Mouse (Mus musculus) midbrain, embryonic 15.5 days (tissue): ENCODE data around the gene Eya2. TPM values are rescaled to one million over a fixed set of nuclear protein-coding genes. Genes with fewer than 3 reads are reported as not detected.

Source experiments
- ATAC-seq: fragments of 200-750 bp; cut with Nextera tagmentation; replicated peaks from 2 replicates; pipeline ENCODE4 v1.8.0; 2017; ENCODE audit warnings: moderate TSS enrichment
- H3K27ac ChIP-seq: fragments of 300-500 bp; sonication (generic); 2 replicates; pipeline ENCODE4 v1.5.1; 2015; ENCODE audit warnings: mild to moderate bottlenecking, inconsistent platforms
- H3K27me3 ChIP-seq: fragments of 300-500 bp; sonication (generic); replicated peaks from 2 replicates; pipeline ENCODE4 v1.6.1; 2015; ENCODE audit warnings: inconsistent platforms
- H3K36me3 ChIP-seq: fragments of 300-500 bp; sonication (generic); replicated peaks from 2 replicates; pipeline ENCODE4 v1.6.1; 2015; ENCODE audit warnings: inconsistent platforms
- H3K4me1 ChIP-seq: fragments of 300-500 bp; sonication (generic); 2 replicates; pipeline ENCODE4 v1.6.1; 2015; ENCODE audit warnings: inconsistent platforms
- H3K4me2 ChIP-seq: fragments of 300-500 bp; sonication (generic); 2 replicates; pipeline ENCODE4 v1.6.1; 2015; ENCODE audit warnings: inconsistent platforms, mild to moderate bottlenecking, moderate library complexity
- H3K4me3 ChIP-seq: fragments of 300-500 bp; sonication (generic); 2 replicates; pipeline ENCODE4 v1.5.1; 2015; ENCODE audit warnings: mild to moderate bottlenecking, inconsistent platforms
- H3K9ac ChIP-seq: fragments of 300-500 bp; sonication (generic); 2 replicates; pipeline ENCODE4 v1.6.1; 2015; ENCODE audit warnings: mild to moderate bottlenecking, inconsistent platforms
- H3K9me3 ChIP-seq: fragments of 300-500 bp; sonication (generic); 2 replicates; pipeline ENCODE4 v1.6.1; 2016; ENCODE audit warnings: inconsistent platforms
- WGBS: fragments of 180-500 bp; shearing (Covaris S2); methylation state at CpG from one replicate; pipeline ENCODE4 v1.1.7; 2015; ENCODE audit warnings: mixed read lengths; 5-methylcytosine and 5-hydroxymethylcytosine counted together
- polyA plus RNA-seq: library from polyadenylated mRNA; unstranded; fragments of >200 nt; fragmentation: Nextera tagmentation; extraction: Ambion mirVana; gene quantifications from 2 replicates; pipeline ENCODE4 v1.2.1, GENCODE M21; 2015

The Eya2 gene
- polyA plus RNA-seq, 1 experiment from 2014 or later = 4.6 TPM

GRCm38 (mm10) chr2:165700252-165700908, 105.5 kb downstream of the Eya2 start:
- Histone ChIP-seq H3K4me1 (no peaks in the 10 kb centered on the region), H3K4me3 (no peak overlapping the region), H3K27me3 (no peaks in the 10 kb centered on the region), H3K9ac (no peak overlapping the region), H3K4me2 (no peak overlapping the region), H3K27ac (no peak overlapping the region), H3K9me3 (no peaks in the 10 kb centered on the region), H3K36me3 (no peaks in the 10 kb centered on the region)
- no peak for ATAC-seq
- WGBS = 28% methylated on average over 19 of the region's 19 CpGs

GRCm38 (mm10) chr2:165703033-165703805, 108.4 kb downstream of the Eya2 start:
- WGBS = 53% methylated on average over 9 of the region's 9 CpGs
- no peak for ATAC-seq

DNA sequence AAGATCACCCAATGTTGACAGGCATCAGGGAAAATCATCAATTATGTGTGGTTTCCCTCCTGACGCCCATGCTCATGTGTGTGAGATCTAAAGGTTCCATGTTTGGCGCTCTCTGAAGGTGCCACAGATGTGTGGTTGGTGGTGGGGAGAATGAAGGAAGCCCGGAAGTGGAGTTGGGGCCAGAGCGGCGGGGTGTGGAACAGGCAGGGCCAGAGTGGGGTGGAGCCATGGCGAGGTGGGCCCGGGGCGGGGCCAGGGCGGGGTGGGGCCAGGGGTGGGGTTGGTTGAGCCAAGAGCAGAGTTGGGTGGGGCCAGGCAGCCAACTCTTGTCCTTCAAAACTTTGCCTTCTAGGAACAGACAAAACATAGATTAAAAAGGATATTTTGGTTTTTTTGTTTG, 113.4 kb downstream of the Eya2 start:
- H3K4me1 ChIP-seq = no peaks in the 10 kb centered on the region
- no peak for ATAC-seq

More at GRCm38 (mm10) chr2:165703033-165703805, 108.4 kb downstream of the Eya2 start:
- no peaks in the 10 kb centered on the region for H3K9me3 ChIP-seq
- H3K4me1 ChIP-seq = no peaks in the 10 kb centered on the region
- H3K27ac ChIP-seq = no peak overlapping the region
- H3K27me3 ChIP-seq = no peaks in the 10 kb centered on the region
- H3K4me2 ChIP-seq = no peak overlapping the region
- H3K36me3 ChIP-seq = no peaks in the 10 kb centered on the region
- H3K9ac ChIP-seq = no peak overlapping the region
- no peak overlapping the region for H3K4me3 ChIP-seq

DNA sequence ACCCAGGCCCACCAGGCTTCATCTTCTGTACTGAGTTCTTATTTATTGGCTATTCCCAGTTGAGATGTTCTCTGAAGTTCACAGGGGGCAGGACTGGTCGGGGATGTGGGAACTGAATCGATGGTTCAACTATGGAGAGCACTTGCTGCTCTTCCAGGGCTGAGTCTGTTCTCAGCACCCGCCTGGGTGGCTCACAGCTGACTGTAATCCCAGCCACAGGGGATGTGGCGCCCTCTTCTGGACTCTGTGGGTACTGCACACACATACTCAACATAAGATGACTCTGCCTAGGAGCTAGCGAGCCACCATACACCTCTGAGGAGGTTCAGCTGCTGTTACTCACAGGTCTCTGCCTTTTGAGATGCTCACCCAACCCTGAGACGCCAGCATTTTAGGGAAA, 121.9 kb downstream of the Eya2 start:
- Histone ChIP-seq H3K4me1 (peaks cover 4% of the 10 kb centered on the region; the same call in 1 of the 2 replicates), H3K36me3 (no peaks in the 10 kb centered on the region), H3K4me2 (no peak overlapping the region), H3K27ac (no peak overlapping the region), H3K4me3 (no peak overlapping the region), H3K9ac (no peak overlapping the region), H3K9me3 (no peaks in the 10 kb centered on the region), H3K27me3 (no peaks in the 10 kb centered on the region)
- no peak for ATAC-seq
- WGBS = 85% methylated on average over 6 of the region's 6 CpGs

More for the DNA sequence above, 113.4 kb downstream of the Eya2 start:
- Histone ChIP-seq H3K27me3 (no peaks in the 10 kb centered on the region), H3K4me2 (no peak overlapping the region), H3K9ac (no peak overlapping the region), H3K4me3 (no peak overlapping the region), H3K9me3 (no peaks in the 10 kb centered on the region), H3K27ac (no peak overlapping the region), H3K36me3 (no peaks in the 10 kb centered on the region)
- 80% methylated on average over 9 of the region's 9 CpGs for WGBS

GRCm38 (mm10) chr2:165717182-165718176, 122.6 kb downstream of the Eya2 start:
- Histone ChIP-seq H3K27me3 (no peaks in the 10 kb centered on the region), H3K4me1 (peaks cover 4% of the 10 kb centered on the region; the same call in 1 of the 2 replicates), H3K9me3 (no peaks in the 10 kb centered on the region), H3K4me2 (no peak overlapping the region), H3K27ac (no peak overlapping the region), H3K4me3 (no peak overlapping the region), H3K36me3 (no peaks in the 10 kb centered on the region), H3K9ac (no peak overlapping the region)
- ATAC-seq = no peak
- WGBS = 59% methylated on average over 23 of the region's 23 CpGs

DNA sequence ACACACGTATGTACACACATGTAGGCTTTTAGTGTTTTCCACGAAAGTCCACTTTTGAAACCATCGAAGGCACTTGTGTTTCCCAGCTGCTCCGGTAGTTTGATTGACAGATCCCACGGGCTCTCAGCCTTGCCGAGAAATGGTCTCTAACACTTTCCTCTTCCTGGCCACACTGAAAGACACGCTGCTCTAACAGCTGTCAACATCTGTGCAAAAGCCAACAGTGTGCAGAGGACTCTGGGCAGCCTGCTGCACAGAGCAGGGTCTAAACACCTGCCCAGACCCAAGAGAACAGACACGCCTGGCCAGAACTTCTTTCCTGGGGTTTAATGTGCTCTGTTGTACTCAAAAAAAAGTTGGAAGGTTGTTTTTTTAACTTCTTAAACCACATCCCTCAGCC, 124.5 kb downstream of the Eya2 start:
- no peak for ATAC-seq
- Histone ChIP-seq H3K4me2 (no peak overlapping the region), H3K4me3 (no peak overlapping the region), H3K27ac (no peak overlapping the region), H3K4me1 (peaks cover 4% of the 10 kb centered on the region; the same call in 1 of the 2 replicates), H3K36me3 (no peaks in the 10 kb centered on the region), H3K27me3 (no peaks in the 10 kb centered on the region), H3K9ac (no peak overlapping the region), H3K9me3 (no peaks in the 10 kb centered on the region)
- WGBS = 74% methylated on average over 8 of the region's 8 CpGs

GRCm38 (mm10) chr2:165721941-165722340, 127.1 kb downstream of the Eya2 start:
- H3K4me2 ChIP-seq = no peak overlapping the region
- no peak overlapping the region for H3K9ac ChIP-seq
- H3K27me3 ChIP-seq = no peaks in the 10 kb centered on the region
- 85% methylated on average over 5 of the region's 5 CpGs for WGBS
- ATAC-seq = no peak
- H3K9me3 ChIP-seq = no peaks in the 10 kb centered on the region
- no peak overlapping the region for H3K4me3 ChIP-seq
- no peak overlapping the region for H3K27ac ChIP-seq
- no peaks in the 10 kb centered on the region for H3K36me3 ChIP-seq
- peaks cover 4% of the 10 kb centered on the region; the same call in 1 of the 2 replicates for H3K4me1 ChIP-seq

GRCm38 (mm10) chr2:165732552-165733238, 137.9 kb downstream of the Eya2 start:
- H3K9ac ChIP-seq = no peak overlapping the region
- WGBS = 68% methylated on average over 18 of the region's 18 CpGs
- no peaks in the 10 kb centered on the region for H3K27me3 ChIP-seq
- no peak for ATAC-seq
- H3K9me3 ChIP-seq = no peaks in the 10 kb centered on the region
- no peak overlapping the region for H3K4me3 ChIP-seq
- H3K4me1 ChIP-seq = no peaks in the 10 kb centered on the region
- no peak overlapping the region for H3K4me2 ChIP-seq
- no peak overlapping the region for H3K27ac ChIP-seq
- H3K36me3 ChIP-seq = no peaks in the 10 kb centered on the region

DNA sequence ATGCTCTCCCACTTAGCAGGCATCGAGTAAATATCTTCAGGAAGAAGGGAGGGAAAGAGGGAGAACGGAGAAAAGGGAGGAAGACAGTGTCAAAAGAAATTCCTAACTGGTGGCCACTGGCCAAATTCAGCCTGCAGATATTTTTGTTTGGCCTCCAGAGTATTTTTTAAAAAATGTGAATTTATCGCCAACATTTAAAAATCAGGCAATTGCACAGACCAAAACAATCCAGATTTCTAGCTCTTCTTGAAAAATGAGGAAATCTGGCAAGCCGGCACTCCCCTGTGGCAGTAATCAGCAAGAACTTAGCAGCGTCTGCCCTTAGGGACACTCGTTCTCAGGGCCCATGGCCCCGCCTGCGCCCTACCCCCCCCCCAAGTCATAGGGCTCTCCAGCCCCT, 138.9 kb downstream of the Eya2 start:
- Histone ChIP-seq H3K4me3 (no peak overlapping the region), H3K27me3 (no peaks in the 10 kb centered on the region), H3K4me1 (no peaks in the 10 kb centered on the region), H3K36me3 (no peaks in the 10 kb centered on the region), H3K27ac (no peak overlapping the region), H3K9ac (no peak overlapping the region), H3K9me3 (no peaks in the 10 kb centered on the region), H3K4me2 (no peak overlapping the region)
- no peak for ATAC-seq
- 85% methylated on average over 8 of the region's 8 CpGs for WGBS

DNA sequence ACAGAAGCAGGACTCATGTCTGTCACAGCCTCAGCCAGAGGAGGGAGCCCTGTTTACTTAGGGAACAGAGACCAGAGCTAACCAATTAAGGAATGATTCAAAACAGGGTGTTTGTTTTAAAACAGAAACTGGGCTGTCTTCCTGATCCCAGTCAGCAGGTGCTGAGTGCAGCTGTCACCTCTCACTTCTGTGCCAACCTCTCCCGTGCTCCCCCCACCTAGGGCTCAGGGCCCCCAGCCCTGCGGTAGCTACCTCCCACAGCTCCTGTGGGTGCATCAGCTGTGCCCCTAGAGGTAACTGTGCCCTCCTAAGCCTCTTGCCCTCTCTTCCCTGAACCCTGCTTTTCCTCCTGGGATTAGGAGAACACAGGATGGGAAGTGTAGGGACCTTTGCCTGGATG, 141.5 kb downstream of the Eya2 start:
- peaks cover 4% of the 10 kb centered on the region; the same call in 1 of the 2 replicates for H3K4me1 ChIP-seq
- no peaks in the 10 kb centered on the region for H3K36me3 ChIP-seq
- no peak for ATAC-seq
- no peak overlapping the region for H3K4me3 ChIP-seq
- H3K27me3 ChIP-seq = no peaks in the 10 kb centered on the region
- no peak overlapping the region for H3K27ac ChIP-seq
- H3K4me2 ChIP-seq = no peak overlapping the region
- H3K9me3 ChIP-seq = no peaks in the 10 kb centered on the region
- H3K9ac ChIP-seq = no peak overlapping the region
- WGBS = 67% methylated on average over 2 of the region's 2 CpGs

DNA sequence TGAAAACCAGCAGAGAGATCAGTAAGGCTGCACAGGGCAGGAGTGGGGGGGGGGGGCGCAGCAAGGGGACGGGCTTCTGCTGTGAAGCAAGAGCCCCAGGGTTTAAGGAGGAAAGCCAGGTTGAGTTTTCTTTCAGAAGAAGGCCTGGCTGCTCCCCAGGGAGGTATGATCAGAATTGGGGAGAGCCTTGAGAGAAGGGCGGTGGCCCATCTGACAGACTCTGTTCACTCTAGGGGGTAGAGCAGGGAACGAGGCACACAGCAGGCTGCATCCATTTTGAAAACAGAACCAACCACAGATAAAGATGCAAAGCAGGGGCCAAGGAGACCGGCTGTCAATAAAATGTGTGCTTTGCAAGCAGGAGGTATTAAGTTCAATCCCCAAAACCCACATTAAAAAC, 145.5 kb downstream of the Eya2 start:
- Histone ChIP-seq H3K27ac (no peak overlapping the region), H3K9ac (no peak overlapping the region), H3K27me3 (no peaks in the 10 kb centered on the region), H3K4me3 (no peak overlapping the region), H3K36me3 (no peaks in the 10 kb centered on the region), H3K4me2 (no peak overlapping the region), H3K9me3 (no peaks in the 10 kb centered on the region), H3K4me1 (peaks cover 13% of the 10 kb centered on the region)
- ATAC-seq = no peak
- WGBS = 25% methylated on average over 4 of the region's 5 CpGs
